8 mouse cellular contexts compared by ENCODE assay signal in the genomic region with DNA sequence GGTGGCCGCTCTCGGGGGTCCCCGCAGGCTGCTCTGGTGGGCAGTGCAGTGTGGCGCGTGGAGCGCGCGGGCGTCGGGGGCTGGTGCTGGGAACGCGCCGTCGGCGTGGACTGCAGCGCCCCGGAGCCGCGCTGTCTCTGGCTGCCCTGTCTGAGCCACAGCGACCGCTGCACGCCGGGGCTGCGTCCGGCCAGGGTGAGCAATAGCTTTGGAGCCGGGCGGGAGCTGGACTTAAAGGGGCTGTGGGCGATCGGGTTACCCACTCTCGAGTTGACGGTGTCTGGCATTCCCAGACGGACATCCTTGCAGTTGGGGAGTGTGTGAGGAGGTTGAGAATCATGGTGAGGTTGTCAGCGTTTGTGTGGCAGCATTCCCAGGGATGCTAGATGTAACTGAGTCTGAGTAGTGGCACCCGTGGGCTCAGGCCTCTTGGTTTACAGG. TPM values are rescaled to one million over a fixed set of nuclear protein-coding genes. Genes with fewer than 3 reads are reported as not detected.
A peak's percentile ranks its signal among the peaks of the same experiment; 100 is the strongest.
DNase-seq lines count a peak whose midpoint lies in the region; ATAC-seq and TF ChIP-seq lines count a peak whose summit lies in the region.

No protein-coding gene starts in this region.

- intact Hi-C loops in heart, postnatal 14 days (cut with DNase I) = no loop called here

- no peak for TF ChIP-seq CTCF in bone marrow, adult 2 months (IDR thresholded peaks at IDR 0.05; ENCODE audit: control insufficient read depth, insufficient read depth, low read length)
- TF ChIP-seq CTCF in liver, postnatal 0 days (IDR thresholded peaks at IDR 0.05; ENCODE audit: low read depth) = no peak

- H3K27ac ChIP-seq in bone marrow, adult 2 months (ENCODE audit: control insufficient read depth, insufficient read depth, low read depth, low read length, poor library complexity) = peak overlapping the region; percentile 80
- H3K27ac ChIP-seq in liver, postnatal 0 days (ENCODE audit: low read depth) = peak overlapping the region; percentile 85

- WGBS in bone marrow, adult 2 months = 1% methylated on average over 34 of the region's 34 CpGs
- WGBS in liver, postnatal 0 days (ENCODE audit: insufficient replicate concordance) = 3% methylated on average over 27 of the region's 34 CpGs

- no peaks in the 10 kb centered on the region for H3K27me3 ChIP-seq in liver, postnatal 0 days (ENCODE audit: insufficient read depth, low read length)

- H3K4me3 ChIP-seq in bone marrow, adult 2 months (replicated peaks; ENCODE audit: control insufficient read depth, low read depth, low read length) = peak overlapping the region; percentile 87
- H3K4me3 ChIP-seq in liver, postnatal 0 days (ENCODE audit: low read depth, low read length) = peak overlapping the region; percentile 59

- H3K9ac ChIP-seq in liver, postnatal 0 days (replicated peaks) = peak overlapping the region; percentile 71

- peaks cover 21% of the 10 kb centered on the region for H3K36me3 ChIP-seq in liver, postnatal 0 days (replicated peaks; ENCODE audit: insufficient read depth, low read length)

- peak overlapping the region; percentile 68 for H3K4me2 ChIP-seq in liver, postnatal 0 days (ENCODE audit: low read depth, low read length)

- H3K4me1 ChIP-seq in bone marrow, adult 2 months (ENCODE audit: control insufficient read depth, insufficient read depth, low read length) = peaks cover 1% of the 10 kb centered on the region; the same call in 1 of the 2 replicates
- peaks cover 76% of the 10 kb centered on the region for H3K4me1 ChIP-seq in liver, postnatal 0 days (ENCODE audit: insufficient read depth)

- no peaks in the 10 kb centered on the region for H3K9me3 ChIP-seq in liver, postnatal 0 days (ENCODE audit: low read length)

- DNase-seq in kidney, postnatal 10 days = peak; percentile 70
- no peak for DNase-seq in kidney, adult 8-10 months
- peak; percentile 58 to 62 for DNase-seq in heart, postnatal 14 days
- peak; percentile 55 for DNase-seq in liver, postnatal 0 days
- peak; percentile 66 for DNase-seq in testis, postnatal 10 days (ENCODE audit: low spot score)
- no peak for DNase-seq in layer of hippocampus, postnatal 14 days (ENCODE audit: low spot score in 2 of 2)

- TF ChIP-seq POLR2A in bone marrow, adult 2 months (IDR thresholded peaks at IDR 0.05; ENCODE audit: borderline replicate concordance, control insufficient read depth, low read depth, low read length) = no peak

- TF ChIP-seq EP300 in liver, postnatal 0 days (IDR thresholded peaks at IDR 0.05; ENCODE audit: low read depth) = no peak

- ATAC-seq in liver, postnatal 0 days = peak; percentile 35
- ATAC-seq in inflammation-experienced regulatory T-cells, adult 6 months = no peak

RNA-seq across cellular contexts. Expression of gene Arhgap23, which starts 25.1 kb away (rescaled TPM):
- 32.9 and 39.9 TPM in 2 replicates for polyA plus RNA-seq in bone marrow, adult 2 months (2011; ENCODE audit: insufficient read depth, insufficient read length, low replicate concordance, missing spikeins)
- total RNA-seq in heart, postnatal 14 days (2021) = 10 to 100 TPM; 24.8 to 25.1 TPM
- polyA plus RNA-seq in liver, postnatal 0 days (2015; fragmentation: Nextera tagmentation; extraction: Ambion mirVana) = 5.6 and 5.7 TPM in 2 replicates
- not detected for polyA plus RNA-seq in inflammation-experienced regulatory T-cells, adult 6 months (2017; shearing (Covaris generic))
- 10 to 100 TPM; 66.7 to 70.0 TPM for total RNA-seq in layer of hippocampus, postnatal 14 days (2021)

RNA-seq across cellular contexts. Expression of gene 4933428G20Rik, which starts 59.7 kb away (rescaled TPM):
- polyA plus RNA-seq in bone marrow, adult 2 months (2011; ENCODE audit: insufficient read depth, insufficient read length, low replicate concordance, missing spikeins) = not detected in 2 replicates
- total RNA-seq in heart, postnatal 14 days (2021) = not detected
- 0.20 and 0.25 TPM in 2 replicates for polyA plus RNA-seq in liver, postnatal 0 days (2015; fragmentation: Nextera tagmentation; extraction: Ambion mirVana)
- polyA plus RNA-seq in inflammation-experienced regulatory T-cells, adult 6 months (2017; shearing (Covaris generic)) = not detected
- total RNA-seq in layer of hippocampus, postnatal 14 days (2021) = not detected

Comparison
In these comparisons a context has a peak if more than half of its experiments do, and no peak if none do; other contexts are left out.
1. DNase-seq: peak in kidney, postnatal 10 days (single experiment), heart, postnatal 14 days (2 of 2), liver, postnatal 0 days (single experiment) and testis, postnatal 10 days (single experiment); none in kidney, adult 8-10 months (0 of 2) and layer of hippocampus, postnatal 14 days (0 of 2).